Mouse (Mus musculus) stomach, postnatal 0 days (tissue): ENCODE data around the gene Hip1r.

Experiments used
- CTCF ChIP-seq: IDR thresholded peaks from 2 replicates; pipeline ENCODE4 v1.5.1; 2016; ENCODE audit warnings: antibody characterized with exemption, low read depth, mild to moderate bottlenecking, moderate library complexity
- EP300 ChIP-seq: optimal IDR thresholded peaks from 2 replicates; pipeline ENCODE3; 2016; ENCODE audit warnings: antibody characterized with exemption

GRCm38 (mm10) chr5:123980521-123981249, 7.3 kb downstream of the Hip1r start:
- TF ChIP-seq CTCF (no peak), EP300 (no peak)
